ENCODE assay signal across 30 mouse cellular contexts in the genomic region with DNA sequence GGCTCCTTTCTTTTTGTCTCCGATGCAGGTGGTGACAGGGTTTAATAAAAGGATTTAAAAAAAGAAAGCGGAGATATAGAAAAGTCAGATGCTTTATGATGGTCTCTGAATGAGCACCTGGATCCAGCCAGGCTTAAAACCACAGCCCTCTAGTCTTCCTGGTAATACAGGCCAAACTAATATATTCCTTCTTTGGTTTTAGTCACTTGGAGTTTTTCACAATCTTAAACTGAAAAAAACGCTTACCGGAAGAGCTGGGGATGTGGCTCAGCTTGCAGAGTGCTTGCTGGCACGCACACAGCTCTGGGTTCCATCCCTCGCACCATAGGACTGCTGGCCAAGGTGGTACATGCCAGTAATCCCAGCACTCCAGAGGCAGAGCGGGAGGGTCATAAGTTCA. TPM values are rescaled to one million over a fixed set of nuclear protein-coding genes. Genes with fewer than 3 reads are reported as not detected.
"Had no signal": no experiment of that assay in that cellular context is flagged by ENCODE, and none has a peak within 500 bp of the region (broad histone marks: within the 10 kb centered on the region; RNA-seq: fewer than 3 reads in every experiment).

No protein-coding gene starts in this region.

- H3K36me3 ChIP-seq: hindbrain, embryonic 13.5 days; hindbrain, embryonic 15.5 days had no signal

- H3K4me2 ChIP-seq: heart, embryonic 11.5 days; heart, embryonic 12.5 days; heart, embryonic 13.5 days; heart, embryonic 15.5 days; hindbrain, embryonic 12.5 days; hindbrain, embryonic 13.5 days; hindbrain, embryonic 14.5 days; hindbrain, embryonic 15.5 days; intestine, embryonic 15.5 days; kidney, embryonic 15.5 days had no signal

- DNase-seq: heart, postnatal 10 days; heart, postnatal 14 days; heart, postnatal 4 days; kidney, adult 11 months; kidney, adult 18-20 months; kidney, adult 2 months; kidney, adult 8-10 months; kidney, adult 9 months; kidney, postnatal 10 days; kidney, postnatal 14 days; kidney, postnatal 25 days; kidney, postnatal 36 days; kidney, postnatal 4 days; layer of hippocampus, adult 9-11 months; layer of hippocampus, postnatal 36 days had no signal

- H3K9me3 ChIP-seq: heart, embryonic 12.5 days; heart, embryonic 13.5 days; heart, embryonic 15.5 days; hindbrain, embryonic 10.5 days; hindbrain, embryonic 12.5 days; hindbrain, embryonic 13.5 days; hindbrain, embryonic 15.5 days; intestine, embryonic 15.5 days; kidney, embryonic 15.5 days had no signal

- H3K9ac ChIP-seq: heart, embryonic 12.5 days; heart, embryonic 13.5 days; heart, embryonic 15.5 days; hindbrain, embryonic 12.5 days; hindbrain, embryonic 13.5 days; hindbrain, embryonic 14.5 days; hindbrain, embryonic 15.5 days; intestine, embryonic 15.5 days; kidney, embryonic 15.5 days had no signal

- H3K27me3 ChIP-seq: heart, embryonic 12.5 days; heart, embryonic 13.5 days; heart, embryonic 15.5 days; hindbrain, embryonic 12.5 days; hindbrain, embryonic 13.5 days; hindbrain, embryonic 15.5 days; intestine, embryonic 15.5 days; kidney, embryonic 15.5 days had no signal

- H3K27ac ChIP-seq: heart, embryonic 13.5 days; heart, embryonic 15.5 days; hindbrain, embryonic 10.5 days; hindbrain, embryonic 12.5 days; hindbrain, embryonic 13.5 days; hindbrain, embryonic 14.5 days; hindbrain, embryonic 15.5 days; hindbrain, postnatal 0 days; intestine, embryonic 15.5 days; kidney, embryonic 15.5 days; kidney, postnatal 0 days; layer of hippocampus, adult 2 months; left cerebral cortex, adult 2 months had no signal

- H3K4me1 ChIP-seq: heart, embryonic 12.5 days; heart, embryonic 13.5 days; heart, embryonic 15.5 days; hindbrain, embryonic 10.5 days; hindbrain, embryonic 12.5 days; hindbrain, embryonic 13.5 days; hindbrain, embryonic 15.5 days; intestine, embryonic 15.5 days had no signal

- H3K4me3 ChIP-seq: heart, embryonic 12.5 days; heart, embryonic 13.5 days; heart, embryonic 15.5 days; hindbrain, embryonic 10.5 days; hindbrain, embryonic 12.5 days; hindbrain, embryonic 13.5 days; hindbrain, embryonic 15.5 days; intestine, embryonic 15.5 days; kidney, embryonic 15.5 days; layer of hippocampus, adult 2 months; left cerebral cortex, adult 2 months had no signal

RNA-seq across cellular contexts. Expression of a gene that starts 12.5 kb away (rescaled TPM):
- total RNA-seq: hindbrain, postnatal 0 days had no signal
